Mouse (Mus musculus) retina, embryonic 14.5 days (tissue): ENCODE data around the gene Wfdc12.

Experiments
- DNase-seq: peaks from one replicate; pipeline ENCODE4 v3.0.0-alpha.2; 2015; ENCODE audit warnings: low spot score

Wfdc12 gene

GRCm38 (mm10) chr2:164175850-164176249 is 14.6 kb downstream of the Wfdc12 start:
- no peak for DNase-seq

GRCm38 (mm10) chr2:164174649-164175395 is 15.6 kb downstream of the Wfdc12 start:
- no peak for DNase-seq

DNA sequence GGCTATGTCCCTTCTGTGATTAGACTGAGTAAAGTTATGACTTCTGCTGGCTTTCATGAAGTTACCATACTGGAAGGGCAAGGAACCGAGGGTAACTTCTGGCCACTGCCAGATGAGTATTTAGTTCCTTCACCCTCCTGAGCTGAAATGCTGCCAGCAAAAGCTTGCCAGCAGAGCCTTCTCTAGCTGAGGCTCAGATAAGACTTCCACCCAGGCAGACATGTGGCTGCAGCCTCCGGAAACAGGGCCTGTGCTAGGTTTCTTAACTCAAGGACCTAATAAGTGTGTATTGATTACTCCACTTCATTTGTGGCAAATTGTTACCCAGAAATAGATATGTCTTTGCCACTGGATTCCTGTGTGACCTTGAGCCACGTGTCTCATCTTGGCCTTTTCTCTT is 17.0 kb downstream of the Wfdc12 start:
- DNase-seq, result no peak

GRCm38 (mm10) chr2:164170902-164171301 is 19.5 kb downstream of the Wfdc12 start, which contains the start of gene Kcns1:
TSS of gene Kcns1 (minus strand) at chr2:164171113.
- DNase-seq, result peak; percentile 45

GRCm38 (mm10) chr2:164170326-164170725 is 20.1 kb downstream of the Wfdc12 start:
- no peak for DNase-seq

GRCm38 (mm10) chr2:164168571-164168946 is 21.8 kb downstream of the Wfdc12 start:
- peak; percentile 41 for DNase-seq

- DNase-seq, result no peak
Observed at GRCm38 (mm10) chr2:164167752-164168570, 22.4 kb downstream of the Wfdc12 start.

- DNase-seq, result no peak
Observed at GRCm38 (mm10) chr2:164164941-164165340, 25.5 kb downstream of the Wfdc12 start.

DNA sequence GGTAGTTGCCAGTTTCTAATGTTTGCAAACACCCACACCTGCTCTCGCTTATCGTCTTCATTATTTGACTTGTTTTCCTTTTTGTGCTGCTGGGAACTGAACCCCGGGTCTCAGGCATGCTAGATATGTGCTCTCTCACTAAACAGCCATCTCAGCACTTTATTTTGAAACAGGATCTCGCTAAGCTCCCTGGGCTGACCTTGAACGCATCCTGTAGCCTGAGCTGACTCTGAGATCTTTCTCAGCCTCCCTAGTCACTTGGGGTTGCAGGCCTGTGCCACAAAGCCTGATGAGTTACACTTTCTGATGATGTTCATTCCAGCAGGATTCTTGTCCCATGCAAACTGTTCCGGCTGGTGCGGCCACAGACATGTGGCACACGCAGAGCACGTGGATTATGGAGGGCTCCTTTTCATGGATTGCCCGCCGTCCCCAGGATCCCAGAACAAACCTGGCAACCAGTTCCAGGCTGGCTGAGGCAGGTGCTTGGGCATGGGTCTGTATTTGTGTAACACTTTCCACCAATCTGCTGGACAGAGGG is 28.8 kb downstream of the Wfdc12 start:
- DNase-seq, result no peak

GRCm38 (mm10) chr2:164158838-164159237 is 31.6 kb downstream of the Wfdc12 start:
- no peak for DNase-seq

GRCm38 (mm10) chr2:164156158-164156557 is 34.2 kb downstream of the Wfdc12 start:
- no peak for DNase-seq

DNA sequence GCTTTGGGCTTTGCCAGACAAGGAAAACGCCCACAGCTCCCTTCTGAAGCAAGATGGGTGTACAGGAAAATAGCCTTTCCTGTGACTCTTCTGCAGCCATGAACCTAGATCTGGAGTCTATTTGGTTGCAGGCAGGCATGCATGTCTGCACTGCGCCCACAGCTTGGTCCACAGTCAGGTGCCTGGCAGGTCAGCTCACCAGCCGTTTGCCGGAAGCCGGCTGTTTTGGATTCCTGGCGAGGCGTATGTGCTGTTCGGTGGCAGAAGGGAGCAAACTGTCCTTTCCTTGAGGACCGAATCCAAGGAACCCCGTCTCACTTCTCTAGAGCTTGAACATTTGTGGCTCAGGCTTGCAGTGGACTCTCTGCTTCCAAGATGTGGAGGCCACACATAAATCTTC is 36.4 kb downstream of the Wfdc12 start:
- no peak for DNase-seq

DNA sequence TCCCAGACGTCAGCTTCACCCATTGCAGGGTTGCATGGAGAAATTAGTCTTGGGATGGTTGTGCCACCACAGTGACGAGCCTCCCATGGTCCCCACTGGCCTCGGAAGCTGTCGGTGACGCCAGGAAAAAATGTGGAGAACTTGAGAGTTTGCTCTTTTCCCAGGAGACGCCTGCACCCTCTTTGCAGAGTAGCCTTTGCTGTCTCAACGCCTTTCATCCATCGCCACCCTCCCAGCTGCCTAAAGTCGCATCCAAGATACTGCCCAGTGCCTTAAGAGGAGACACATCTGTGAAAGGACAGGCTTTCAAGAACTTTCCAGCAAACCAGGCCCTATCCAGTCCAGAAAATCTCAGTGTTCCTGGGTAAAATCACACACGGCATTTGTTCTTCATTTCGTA is 38.1 kb downstream of the Wfdc12 start:
- DNase-seq, result no peak

- DNase-seq, result no peak
Observed at GRCm38 (mm10) chr2:164150086-164150760, 40.2 kb downstream of the Wfdc12 start.

- DNase-seq, result no peak
Observed at GRCm38 (mm10) chr2:164146556-164146955, 43.9 kb downstream of the Wfdc12 start.

GRCm38 (mm10) chr2:164144541-164144940 is 45.9 kb downstream of the Wfdc12 start:
- no peak for DNase-seq

GRCm38 (mm10) chr2:164144025-164144424 is 46.4 kb downstream of the Wfdc12 start:
- no peak for DNase-seq

DNA sequence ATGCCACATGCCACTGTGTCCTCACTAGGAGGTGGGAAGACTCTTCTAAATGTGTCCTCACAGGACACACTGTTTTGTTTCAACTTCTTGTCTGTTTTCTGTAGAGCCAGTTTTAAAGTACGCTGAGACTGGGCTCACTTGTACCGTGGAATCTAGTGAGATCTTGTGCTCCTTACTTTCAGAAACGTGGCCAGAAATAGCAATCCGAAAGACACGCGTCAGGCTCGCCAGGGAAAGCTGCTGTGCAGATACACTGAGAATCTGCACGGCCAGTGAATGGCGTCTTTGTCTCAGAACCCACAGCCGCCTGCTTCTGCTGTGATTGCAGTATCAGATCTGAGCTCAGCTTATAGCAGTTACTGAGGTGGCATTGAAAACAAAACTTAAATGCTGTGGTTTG is 48.4 kb downstream of the Wfdc12 start:
- DNase-seq, result no peak
